Mouse (Mus musculus) heart, embryonic 15.5 days (tissue): ENCODE data around the gene Olfr557. TPM values are rescaled to one million over a fixed set of nuclear protein-coding genes. Genes with fewer than 3 reads are reported as not detected.

Experiments used
- ATAC-seq: fragments of 200-750 bp; cut with Nextera tagmentation; replicated peaks from 2 replicates; pipeline ENCODE4 v1.8.0; 2017; ENCODE audit warnings: low read depth, moderate TSS enrichment; ENCODE audit not compliant: insufficient number of reproducible peaks, insufficient read depth, low FRiP score
- H3K27ac ChIP-seq: fragments of 300-500 bp; sonication (generic); 2 replicates; pipeline ENCODE4 v1.5.1; 2015; ENCODE audit warnings: mild to moderate bottlenecking, inconsistent platforms
- H3K27me3 ChIP-seq: fragments of 300-500 bp; sonication (generic); 2 replicates; pipeline ENCODE4 v1.6.1; 2015; ENCODE audit warnings: inconsistent platforms
- H3K36me3 ChIP-seq: fragments of 300-500 bp; sonication (generic); 2 replicates; pipeline ENCODE4 v1.6.1; 2015; ENCODE audit warnings: mild to moderate bottlenecking, inconsistent platforms
- H3K4me1 ChIP-seq: fragments of 300-500 bp; sonication (generic); replicated peaks from 2 replicates; pipeline ENCODE4 v1.6.1; 2015; ENCODE audit warnings: inconsistent platforms
- H3K4me2 ChIP-seq: fragments of 300-500 bp; sonication (generic); 2 replicates; pipeline ENCODE4 v1.6.1; 2015; ENCODE audit warnings: inconsistent platforms, mild to moderate bottlenecking, moderate library complexity
- H3K4me3 ChIP-seq: fragments of 300-500 bp; sonication (generic); 2 replicates; pipeline ENCODE4 v1.5.1; 2015; ENCODE audit warnings: mild to moderate bottlenecking, inconsistent platforms
- H3K9ac ChIP-seq: fragments of 300-500 bp; sonication (generic); 2 replicates; pipeline ENCODE4 v1.6.1; 2015; ENCODE audit warnings: mild to moderate bottlenecking, inconsistent platforms
- H3K9me3 ChIP-seq: fragments of 300-500 bp; sonication (generic); replicated peaks from 2 replicates; pipeline ENCODE4 v1.6.1; 2016; ENCODE audit warnings: inconsistent platforms
- WGBS: fragments of 180-500 bp; shearing (Covaris S2); methylation state at CpG from one replicate; pipeline ENCODE4 v1.1.7; 2015; ENCODE audit warnings: mixed read lengths; 5-methylcytosine and 5-hydroxymethylcytosine counted together
- polyA plus RNA-seq: library from polyadenylated mRNA; unstranded; fragments of >200 nt; fragmentation: Nextera tagmentation; extraction: Ambion mirVana; gene quantifications from 2 replicates; pipeline ENCODE4 v1.2.1, GENCODE M21; 2015

The Olfr557 gene
- polyA plus RNA-seq, 1 experiment from 2014 or later, result not detected

- WGBS, result 6% methylated on average over 1 of the region's 1 CpGs
These were observed 38.1 kb downstream of the Olfr557 start for GRCm38 (mm10) chr7:102733793-102734192.

GRCm38 (mm10) chr7:102737705-102738104 lies 42.0 kb downstream of the Olfr557 start:
- 32% methylated on average over 2 of the region's 2 CpGs for WGBS
- Histone ChIP-seq H3K4me3 (no peak overlapping the region), H3K4me1 (no peaks in the 10 kb centered on the region), H3K27me3 (no peaks in the 10 kb centered on the region), H3K27ac (no peak overlapping the region), H3K9ac (no peak overlapping the region), H3K4me2 (no peak overlapping the region), H3K36me3 (no peaks in the 10 kb centered on the region), H3K9me3 (no peaks in the 10 kb centered on the region)
- ATAC-seq, result no peak

More at GRCm38 (mm10) chr7:102733793-102734192, 38.1 kb downstream of the Olfr557 start:
- ATAC-seq, result no peak
- Histone ChIP-seq H3K9ac (no peak overlapping the region), H3K4me2 (no peak overlapping the region), H3K4me3 (no peak overlapping the region), H3K9me3 (no peaks in the 10 kb centered on the region), H3K27me3 (no peaks in the 10 kb centered on the region), H3K4me1 (no peaks in the 10 kb centered on the region), H3K36me3 (no peaks in the 10 kb centered on the region), H3K27ac (no peak overlapping the region)

Other genes with a start within 250 kb of the Olfr557 start
- 0.29 and 0.30 TPM in 2 replicates for gene Olfr543, start 214.2 kb upstream of the Olfr557 start, polyA plus RNA-seq
- 0.05 TPM in 2 replicates for gene Olfr544, start 207.6 kb upstream of the Olfr557 start, polyA plus RNA-seq
- gene Olfr545, start 196.3 kb upstream of the Olfr557 start, polyA plus RNA-seq, result 0.04 TPM in 1 of 2 replicates, not detected in the other
- gene Olfr547, start 161.2 kb upstream of the Olfr557 start, polyA plus RNA-seq, result not detected in 2 replicates
- gene Olfr548-ps1, start 155.0 kb upstream of the Olfr557 start, polyA plus RNA-seq, result not detected in 2 replicates
- not detected in 2 replicates for gene Olfr549, start 146.0 kb upstream of the Olfr557 start, polyA plus RNA-seq
- gene Trim21, start 130.4 kb upstream of the Olfr557 start, polyA plus RNA-seq, result 0.68 and 0.84 TPM in 2 replicates
- gene Olfr550, start 124.5 kb upstream of the Olfr557 start, polyA plus RNA-seq, result not detected in 2 replicates
- gene Olfr551, start 104.0 kb upstream of the Olfr557 start, polyA plus RNA-seq, result not detected in 2 replicates
- gene Olfr552, start 98.1 kb upstream of the Olfr557 start, polyA plus RNA-seq, result not detected in 2 replicates
- not detected in 2 replicates for gene Olfr553, start 77.7 kb upstream of the Olfr557 start, polyA plus RNA-seq
- gene Olfr554, start 57.5 kb upstream of the Olfr557 start, polyA plus RNA-seq, result not detected in 2 replicates
- not detected in 2 replicates for gene Olfr555, start 37.1 kb upstream of the Olfr557 start, polyA plus RNA-seq
- gene Olfr556, start 31.0 kb upstream of the Olfr557 start, polyA plus RNA-seq, result not detected in 2 replicates
- gene Trim68, start 8.6 kb upstream of the Olfr557 start, polyA plus RNA-seq, result 11.3 and 13.6 TPM in 2 replicates
- 0.51 and 0.74 TPM in 2 replicates for gene Olfr558, start 6.3 kb downstream of the Olfr557 start, polyA plus RNA-seq
- gene Olfr33, start 23.2 kb downstream of the Olfr557 start, polyA plus RNA-seq, result not detected in 2 replicates
- not detected in 2 replicates for gene Olfr559, start 31.6 kb downstream of the Olfr557 start, polyA plus RNA-seq
- not detected in 2 replicates for gene Olfr560, start 63.5 kb downstream of the Olfr557 start, polyA plus RNA-seq
- 0.15 and 0.33 TPM in 2 replicates for gene Olfr78, start 63.6 kb downstream of the Olfr557 start, polyA plus RNA-seq
- gene Olfr561, start 75.3 kb downstream of the Olfr557 start, polyA plus RNA-seq, result not detected in 2 replicates
- not detected in 2 replicates for gene Olfr564, start 107.6 kb downstream of the Olfr557 start, polyA plus RNA-seq
- gene Olfr566, start 162.9 kb downstream of the Olfr557 start, polyA plus RNA-seq, result not detected in 2 replicates
- gene Olfr568, start 181.2 kb downstream of the Olfr557 start, polyA plus RNA-seq, result not detected in 2 replicates
- gene Olfr569, start 195.0 kb downstream of the Olfr557 start, polyA plus RNA-seq, result not detected in 2 replicates
- not detected in 2 replicates for gene Olfr570, start 198.7 kb downstream of the Olfr557 start, polyA plus RNA-seq
- gene Olfr571, start 221.6 kb downstream of the Olfr557 start, polyA plus RNA-seq, result not detected in 2 replicates
- gene Olfr572, start 228.5 kb downstream of the Olfr557 start, polyA plus RNA-seq, result not detected in 2 replicates
- not detected in 2 replicates for gene Olfr573-ps1, start 246.7 kb downstream of the Olfr557 start, polyA plus RNA-seq